Mouse (Mus musculus): ENCODE results near the gene Dnmt3l.

Dnmt3l gene

GRCm38 (mm10) chr10:78031987-78032386, 9.8 kb upstream of the Dnmt3l start:
- no peak for DNase-seq (ENCODE audit: low read depth, low spot score)

DNA sequence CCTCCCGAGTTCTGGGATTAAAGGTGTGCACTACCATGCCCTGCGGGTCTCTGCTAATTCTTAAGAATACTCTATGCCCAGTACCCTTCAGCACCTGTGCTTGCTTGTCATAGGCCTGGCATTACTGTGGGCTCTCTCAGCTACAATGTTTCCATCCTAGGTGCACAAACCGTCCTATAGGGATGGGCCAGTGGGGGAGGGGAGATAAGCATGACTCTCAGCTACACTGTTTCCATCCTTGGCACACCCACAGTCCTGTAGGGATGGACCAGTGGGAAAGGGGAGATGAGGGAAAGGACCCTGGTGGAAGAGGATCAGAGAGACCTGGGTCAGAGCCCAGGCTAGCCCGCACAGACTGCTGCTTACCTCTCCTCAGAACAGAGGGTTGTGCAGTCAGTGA, 4.6 kb upstream of the Dnmt3l start:
- DNase-seq (ENCODE audit: low read depth, low spot score) = no peak

- DNase-seq (ENCODE audit: low read depth, low spot score) = no peak
Measured at GRCm38 (mm10) chr10:78042096-78042495, 349 bp downstream of the Dnmt3l start.

DNA sequence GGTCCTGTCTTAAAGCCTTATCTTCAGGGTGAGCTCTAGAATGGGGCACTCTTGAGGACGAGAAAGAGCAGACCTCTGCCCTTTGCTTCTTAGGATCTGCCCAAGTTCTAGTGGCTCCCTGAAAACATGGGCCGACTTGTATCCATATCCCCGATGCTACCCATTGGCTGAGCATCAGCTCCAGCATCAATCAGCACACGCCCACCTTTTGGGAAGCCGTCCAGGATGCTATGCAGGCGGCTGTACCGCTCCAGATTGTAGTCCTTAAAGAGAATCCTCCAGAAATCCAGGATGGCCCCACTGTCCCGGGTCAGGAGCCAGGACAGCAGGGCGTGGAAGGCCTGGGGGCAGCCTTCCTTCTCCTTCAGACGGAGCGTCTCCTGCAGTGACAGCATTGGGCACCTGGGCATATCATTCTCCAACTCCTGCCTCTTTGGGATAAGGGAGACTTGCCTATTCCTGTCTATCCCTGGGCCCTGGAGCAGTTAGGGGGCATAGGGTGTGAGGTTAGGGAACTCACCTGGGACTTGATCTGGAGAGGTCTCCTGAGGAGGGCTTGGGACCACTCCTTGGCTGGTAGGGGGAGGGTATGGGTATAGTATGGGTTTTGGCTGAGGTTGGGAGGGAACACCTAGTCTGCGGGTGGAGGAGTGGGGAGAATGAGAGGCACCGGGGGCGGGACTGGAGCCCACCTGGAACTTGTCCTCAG, 1.1 kb downstream of the Dnmt3l start:
- no peak for DNase-seq (ENCODE audit: low read depth, low spot score)

- DNase-seq (ENCODE audit: low read depth, low spot score) = peak; percentile 71
Measured at GRCm38 (mm10) chr10:78043406-78043836, 1.7 kb downstream of the Dnmt3l start, which contains the start of gene Aire. Gene Aire (minus strand): TSS chr10:78043610.

DNA sequence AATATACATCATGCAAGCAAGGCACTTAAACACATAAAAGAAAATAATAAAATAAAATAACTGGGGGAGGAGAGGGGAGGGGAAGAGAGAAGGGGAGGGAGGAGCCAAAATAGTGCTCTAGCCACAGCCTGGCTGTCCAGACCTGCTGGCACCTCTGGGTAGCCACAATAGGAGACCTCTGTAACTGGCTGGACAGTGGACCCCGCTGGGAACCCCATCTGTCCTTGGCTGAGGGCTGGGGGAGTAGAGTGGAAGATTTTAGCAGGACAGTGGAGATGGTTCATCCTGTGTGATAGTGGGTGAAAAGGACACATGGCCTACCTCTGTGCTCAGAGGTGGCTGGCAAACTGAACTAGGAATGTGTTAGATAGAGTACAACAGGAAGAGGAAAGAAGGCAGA, 2.8 kb downstream of the Dnmt3l start:
- DNase-seq (ENCODE audit: low read depth, low spot score) = no peak

GRCm38 (mm10) chr10:78046388-78046787, 4.6 kb downstream of the Dnmt3l start:
- DNase-seq (ENCODE audit: low read depth, low spot score) = no peak

DNA sequence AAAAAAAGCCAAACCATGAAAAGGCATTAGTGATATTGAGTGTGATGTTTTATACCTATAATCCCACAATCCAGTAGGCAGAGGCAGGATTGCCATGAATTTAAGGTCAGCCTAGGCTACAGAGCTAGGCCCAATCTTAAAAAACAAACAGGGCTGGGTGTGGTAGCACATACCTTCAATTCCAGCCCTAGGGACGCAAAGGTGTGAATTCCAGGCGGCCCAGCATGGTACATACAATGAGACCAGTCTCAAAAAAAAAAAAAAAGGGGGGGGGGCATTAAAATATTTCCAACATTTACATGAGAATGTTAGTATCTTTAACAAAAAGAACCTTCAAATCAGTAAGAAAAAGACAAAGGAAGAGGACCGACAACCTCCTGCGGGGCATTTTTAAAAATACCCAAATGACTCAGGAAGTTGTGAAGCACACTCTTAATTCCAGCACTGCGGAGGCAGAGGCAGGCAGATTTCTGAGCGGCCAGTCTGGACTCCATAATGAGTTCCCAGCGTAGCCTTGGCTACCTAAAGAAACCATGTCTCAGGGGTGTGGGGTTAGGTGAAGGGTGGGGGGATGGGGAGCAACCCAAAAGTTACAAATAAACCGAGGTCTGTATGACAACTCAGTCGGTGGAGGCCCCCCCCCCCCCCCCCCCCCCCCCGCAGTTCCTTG, 6.4 kb downstream of the Dnmt3l start:
- no peak for DNase-seq (ENCODE audit: low read depth, low spot score)

GRCm38 (mm10) chr10:78049519-78050035, 7.8 kb downstream of the Dnmt3l start:
- DNase-seq (ENCODE audit: low read depth, low spot score) = no peak

- no peak for DNase-seq (ENCODE audit: low read depth, low spot score)
Measured at GRCm38 (mm10) chr10:78054633-78055565, 13.2 kb downstream of the Dnmt3l start.

- no peak for DNase-seq (ENCODE audit: low read depth, low spot score)
Measured at GRCm38 (mm10) chr10:78057056-78057455, 15.3 kb downstream of the Dnmt3l start.

DNA sequence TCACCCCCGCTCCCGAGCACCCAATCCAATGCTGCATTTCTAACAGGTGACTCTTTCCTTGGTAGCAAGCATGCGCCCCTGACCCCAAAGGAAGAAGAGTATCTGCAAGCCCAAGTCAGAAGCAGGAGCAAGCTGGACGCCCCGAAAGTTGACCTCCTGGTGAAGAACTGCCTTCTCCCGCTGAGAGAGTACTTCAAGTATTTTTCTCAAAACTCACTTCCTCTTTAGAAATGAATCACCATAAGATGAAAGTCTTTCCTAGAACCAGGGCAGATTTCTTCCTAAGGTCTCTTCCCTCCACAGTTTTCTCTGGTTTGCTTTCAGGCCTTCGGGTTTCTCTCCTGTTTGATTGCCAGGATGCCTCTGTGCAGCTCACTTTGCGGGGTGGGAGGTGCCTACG, 21.4 kb downstream of the Dnmt3l start:
- DNase-seq (ENCODE audit: low read depth, low spot score) = no peak

DNA sequence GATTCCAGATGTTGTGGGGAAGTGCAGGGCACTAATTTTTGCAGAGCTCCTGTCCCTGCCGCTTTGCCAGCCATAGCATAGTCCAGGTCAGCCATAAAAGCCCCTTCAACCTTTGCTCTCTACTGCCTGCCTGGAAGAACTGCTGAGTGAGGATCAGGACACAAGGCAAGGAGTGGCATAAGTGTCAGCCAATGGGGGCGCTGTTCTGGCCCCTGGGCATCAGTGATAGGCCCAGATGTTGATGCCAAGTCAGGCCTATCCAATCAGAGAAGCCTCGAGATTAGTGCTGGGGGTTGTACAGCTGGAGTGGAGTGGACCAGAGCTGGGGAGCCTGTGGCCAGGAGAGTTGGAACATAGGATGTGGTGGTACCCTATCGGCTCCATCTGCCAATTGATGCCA, 25.5 kb downstream of the Dnmt3l start:
- DNase-seq (ENCODE audit: low read depth, low spot score) = no peak

DNA sequence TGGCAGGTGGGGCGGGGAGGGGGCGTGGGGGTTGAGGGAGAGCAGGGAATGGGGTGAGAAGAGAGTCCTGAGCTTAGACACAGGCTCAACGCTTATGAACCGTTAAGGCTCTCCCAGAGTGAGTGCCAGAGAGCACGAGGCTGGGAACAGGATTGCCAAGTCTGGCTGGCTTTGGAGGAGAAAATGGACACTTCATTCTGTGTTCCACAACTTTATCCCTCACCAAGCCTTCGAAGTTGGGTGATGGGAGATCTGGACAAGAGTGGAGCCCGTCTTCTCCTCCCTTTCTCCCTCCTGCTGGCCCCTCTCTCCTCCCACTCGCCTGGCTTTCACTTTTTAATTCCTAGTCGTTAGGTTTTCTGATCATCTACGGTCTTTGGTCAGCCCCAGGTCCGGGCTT, 26.8 kb downstream of the Dnmt3l start:
- DNase-seq (ENCODE audit: low read depth, low spot score) = no peak

GRCm38 (mm10) chr10:78069101-78070011, 27.6 kb downstream of the Dnmt3l start, which contains the start of gene Icosl:
Gene Icosl (plus strand): TSS chr10:78069302.
- peak; percentile 79 for DNase-seq (ENCODE audit: low read depth, low spot score)

GRCm38 (mm10) chr10:78074151-78074550, 32.4 kb downstream of the Dnmt3l start:
- DNase-seq (ENCODE audit: low read depth, low spot score) = no peak

- no peak for DNase-seq (ENCODE audit: low read depth, low spot score)
Measured at GRCm38 (mm10) chr10:78074977-78075376, 33.2 kb downstream of the Dnmt3l start.

DNA sequence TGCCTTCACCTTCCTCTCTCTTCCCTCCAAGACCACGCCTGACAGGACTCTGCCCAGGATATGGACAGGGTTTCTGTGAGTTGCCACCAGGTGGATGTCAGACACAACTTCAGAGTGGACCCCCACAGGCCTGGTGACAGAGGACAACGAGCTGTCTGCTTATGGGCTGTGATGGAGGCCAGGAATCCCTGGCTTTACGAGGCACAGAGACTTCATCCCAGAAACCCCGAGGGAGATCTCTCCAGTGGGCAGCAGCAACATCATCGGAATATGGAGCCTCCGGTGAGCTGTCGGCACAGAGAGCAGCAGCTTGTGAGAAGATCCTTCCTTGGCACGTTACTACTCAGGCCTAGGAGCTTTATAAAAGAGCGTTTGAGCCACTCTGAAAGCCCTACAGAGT, 36.1 kb downstream of the Dnmt3l start:
- no peak for DNase-seq (ENCODE audit: low read depth, low spot score)

DNA sequence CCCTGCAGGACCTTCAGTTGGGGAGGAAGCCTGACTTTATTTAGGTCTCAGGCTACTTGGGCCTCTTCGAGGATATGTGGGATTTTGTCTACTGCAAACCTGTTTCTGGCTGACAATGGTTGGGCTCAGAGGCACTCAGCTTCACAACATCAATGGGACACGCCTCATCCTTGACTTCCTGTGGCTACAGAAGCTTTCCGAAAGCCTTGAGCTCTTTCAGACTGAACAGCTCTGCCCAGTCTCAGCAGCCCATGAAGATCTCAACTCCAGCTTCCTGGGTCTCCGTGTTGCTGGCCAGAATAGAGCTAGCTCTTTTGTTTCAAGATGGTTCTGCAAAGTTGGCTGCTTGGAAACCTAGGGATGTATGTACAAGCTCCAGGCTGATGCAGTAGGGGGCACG, 36.5 kb downstream of the Dnmt3l start:
- DNase-seq (ENCODE audit: low read depth, low spot score) = no peak

GRCm38 (mm10) chr10:78079955-78080591, 38.3 kb downstream of the Dnmt3l start:
- no peak for DNase-seq (ENCODE audit: low read depth, low spot score)
